Mouse (Mus musculus) adrenal gland, postnatal 36 days (tissue): ENCODE measurements at regions not wholly inside any gene's neighbourhood (a gene's known extent, or its start where the extent isn't known, plus 50 kb on each side); places are given as distances from the start of the nearest gene placed in this dataset.

Experiments used
- DNase-seq, 2 experiments: peaks; one replicate each; pipeline ENCODE4 v3.0.0; 2021; ENCODE audit warnings: mixed read lengths in 1 of 2

DNA sequence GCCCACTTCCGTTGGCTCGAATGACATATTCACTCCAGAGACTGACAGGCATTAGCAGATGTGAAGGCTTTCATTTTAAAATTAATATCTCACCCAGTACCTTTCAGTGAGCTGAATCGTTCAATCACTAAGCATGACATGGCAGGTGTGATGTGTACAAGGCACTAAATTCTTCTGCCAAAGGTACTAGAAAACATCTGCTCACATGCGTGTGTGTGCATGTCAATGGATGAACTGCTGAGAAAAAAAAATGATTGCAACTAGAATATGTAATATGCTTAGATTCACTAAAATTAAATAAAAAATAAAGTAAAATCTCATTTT is 191.6 kb upstream of the Mageb18 start:
- DNase-seq = no peak

DNA sequence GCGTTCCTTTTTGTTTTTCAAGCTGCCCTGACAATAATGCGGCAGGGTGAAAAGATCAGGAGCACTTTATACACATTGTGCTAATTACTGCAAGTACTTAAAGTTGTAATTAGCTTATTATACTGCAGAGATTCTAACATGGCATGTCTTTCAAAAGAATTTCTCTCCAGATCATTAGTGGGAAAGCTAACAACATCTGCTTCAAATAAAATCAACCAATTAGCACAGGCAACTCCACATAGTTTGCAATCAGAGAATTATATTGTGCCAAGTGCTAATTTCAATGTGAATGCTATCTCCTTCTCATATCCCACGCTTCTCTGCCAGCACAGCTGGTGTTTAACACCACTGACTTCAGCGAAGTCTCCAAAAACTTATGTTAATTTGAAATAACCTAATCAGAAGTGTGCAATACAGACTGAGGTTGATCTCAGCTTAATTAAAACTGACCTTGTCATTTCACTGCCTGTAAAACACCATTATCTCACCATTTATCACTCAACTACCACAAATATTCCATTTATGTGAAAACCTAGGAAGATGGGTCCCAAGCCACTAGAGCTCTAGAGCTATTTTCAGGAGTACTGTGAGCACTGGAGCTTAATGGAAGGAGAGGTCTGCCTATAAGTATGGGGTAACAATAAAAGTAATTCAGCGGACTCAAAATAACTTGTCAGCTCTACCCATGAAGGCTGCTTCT is 191.1 kb upstream of the Mageb18 start:
- no peak for DNase-seq

DNA sequence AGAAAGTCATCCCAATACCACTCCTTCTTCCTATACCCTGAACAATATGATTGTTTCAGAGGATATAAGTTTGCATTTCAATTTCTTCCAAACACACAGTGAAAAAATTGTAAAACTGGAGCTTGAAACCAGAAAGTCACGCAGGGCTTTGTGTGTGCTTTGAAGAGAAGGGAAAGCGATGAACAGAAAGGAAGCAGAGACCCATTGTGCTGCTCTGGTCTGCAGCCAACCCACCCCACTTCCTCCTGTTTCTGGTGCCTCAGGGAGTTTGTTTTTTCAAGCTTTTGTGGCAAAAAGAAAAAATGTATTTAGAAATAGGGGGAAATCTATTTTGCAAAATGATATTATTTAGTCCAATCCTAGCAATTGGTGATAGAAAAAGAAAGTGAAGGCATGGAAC is 187.4 kb upstream of the Mageb18 start:
- DNase-seq = no peak

DNA sequence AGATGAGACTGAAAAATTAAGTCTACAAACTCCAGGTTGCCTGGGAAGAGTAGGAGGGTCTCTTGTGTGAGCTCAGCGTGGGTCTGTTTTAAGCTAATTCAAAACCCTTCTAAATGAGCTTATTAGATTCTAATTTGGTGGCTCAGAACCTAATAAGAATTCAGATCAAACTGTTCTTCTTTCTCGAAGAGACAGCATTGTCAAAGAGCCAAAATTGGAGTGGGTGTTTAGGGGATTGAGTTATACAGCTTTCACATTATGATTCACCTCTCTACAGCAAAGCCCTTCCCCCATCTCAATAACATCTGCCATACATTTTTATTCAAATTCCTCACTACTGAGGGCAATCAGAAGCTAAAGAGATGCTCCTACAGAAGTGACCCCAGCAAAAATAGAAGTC is 140.7 kb upstream of the Mageb18 start:
- DNase-seq = no peak

DNA sequence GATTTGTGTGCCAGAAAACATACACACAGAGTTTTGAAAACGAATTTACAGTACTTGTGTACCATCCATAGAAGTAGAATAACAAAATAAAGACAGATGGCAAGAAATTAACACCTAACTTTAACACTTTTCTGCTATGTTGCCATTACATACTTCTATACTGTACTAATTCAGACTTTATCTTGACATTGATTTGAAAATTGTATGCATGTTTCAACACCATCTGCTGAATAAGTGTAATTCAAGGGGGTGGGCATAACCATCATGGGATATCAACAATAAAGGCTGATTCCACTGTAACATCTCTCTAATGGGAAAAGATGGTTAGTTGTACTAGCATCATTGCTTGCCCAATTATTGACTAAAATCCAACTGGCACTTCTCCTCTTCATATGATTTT is 110.9 kb upstream of the Mageb18 start:
- no peak for DNase-seq

DNA sequence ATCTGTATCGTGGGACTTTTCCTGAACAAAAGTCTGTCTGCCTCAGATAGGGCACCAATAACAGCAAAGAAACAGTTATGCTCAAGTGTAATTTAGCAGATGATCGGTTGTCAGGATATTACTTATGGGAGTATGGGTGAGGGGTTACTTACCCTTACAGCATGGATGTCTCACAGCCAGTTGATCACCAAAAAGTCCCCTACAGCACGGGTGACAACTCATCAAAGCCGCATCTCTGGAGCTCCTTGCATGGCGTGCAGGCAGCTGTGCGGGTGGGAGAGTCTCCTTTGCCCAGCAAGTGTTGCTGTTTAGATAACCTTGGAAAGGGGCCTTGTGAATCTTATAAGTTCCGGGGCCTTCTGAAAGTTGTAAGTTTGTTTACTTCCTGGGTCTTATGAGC is 80.4 kb upstream of the Mageb18 start:
- no peak for DNase-seq

DNA sequence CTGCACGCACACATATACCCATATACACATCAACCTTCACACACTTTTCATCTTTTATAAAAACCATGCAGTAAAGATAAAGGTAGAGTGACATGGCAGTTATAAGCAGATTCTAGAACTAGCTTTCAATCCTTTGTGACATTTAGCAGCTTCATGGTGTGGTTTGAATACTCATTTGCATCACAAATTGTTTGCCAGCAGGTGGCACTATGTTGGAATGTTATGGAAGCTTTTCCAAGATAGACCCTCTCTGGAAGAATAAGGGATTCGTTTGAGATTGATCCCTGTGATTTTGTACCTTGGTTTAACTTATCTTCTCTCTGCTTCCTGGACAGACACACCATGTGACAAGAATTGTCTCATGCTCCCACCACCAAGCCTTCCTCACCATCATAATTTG is 61.8 kb upstream of the Mageb18 start:
- DNase-seq = peak; percentile 3 to 17
